In the genomic region with DNA sequence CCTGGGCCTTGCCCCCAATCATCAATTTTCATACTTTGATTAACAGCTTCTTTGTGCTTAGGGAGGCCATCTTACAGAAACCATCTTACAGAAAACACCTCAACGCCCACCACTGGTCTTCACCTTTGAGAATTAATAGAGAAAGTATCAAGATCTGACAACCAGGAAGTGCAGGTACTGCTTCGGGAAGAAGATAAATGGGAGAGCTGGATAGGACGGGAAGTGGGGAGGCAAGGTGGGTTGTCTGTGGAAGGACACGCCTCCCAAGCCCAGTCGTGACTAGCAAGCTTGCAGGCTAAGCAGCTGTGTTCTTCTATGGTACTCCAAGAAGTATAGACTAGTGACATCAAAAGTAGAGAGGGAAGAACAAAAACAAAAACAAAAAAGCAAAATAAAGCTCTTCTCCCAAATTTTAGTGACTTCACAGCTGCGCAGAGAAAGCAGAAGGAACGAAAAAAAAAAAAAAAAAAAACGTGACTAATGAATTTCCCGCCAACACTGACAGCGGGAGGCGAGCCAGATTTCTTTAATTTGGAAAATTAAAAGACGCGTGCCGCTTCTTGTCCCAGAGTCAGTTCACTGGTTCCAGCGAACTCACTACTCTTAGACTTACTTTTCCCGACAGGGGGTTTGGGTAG, we compare ENCODE assay signal across 9 mouse cellular contexts. TPM values are rescaled to one million over a fixed set of nuclear protein-coding genes. Genes with fewer than 3 reads are reported as not detected.
DNase-seq lines count a peak whose midpoint lies in the region; ATAC-seq lines count a peak whose summit lies in the region.
"Had no signal": no experiment of that assay in that cellular context is flagged by ENCODE, and none has a peak within 500 bp of the region (broad histone marks: within the 10 kb centered on the region; RNA-seq: fewer than 3 reads in every experiment).

No protein-coding gene starts in this region.

- no peaks in the 10 kb centered on the region for H3K9me3 ChIP-seq in lung, embryonic 16.5 days (ENCODE audit: control insufficient read depth, low read length)
- H3K9me3 ChIP-seq in embryonic facial prominence, embryonic 12.5 days = no peaks in the 10 kb centered on the region
- H3K9me3 ChIP-seq in intestine, embryonic 16.5 days (ENCODE audit: control insufficient read depth, low read length) = no peaks in the 10 kb centered on the region
- H3K9me3 ChIP-seq in neural tube, embryonic 15.5 days (replicated peaks) = no peaks in the 10 kb centered on the region

- H3K27ac ChIP-seq in lung, embryonic 16.5 days (ENCODE audit: low read length) = no peak overlapping the region
- H3K27ac ChIP-seq in embryonic facial prominence, embryonic 12.5 days = no peak overlapping the region
- H3K27ac ChIP-seq in intestine, embryonic 16.5 days (ENCODE audit: low read length) = no peak overlapping the region
- H3K27ac ChIP-seq in neural tube, embryonic 15.5 days (replicated peaks) = peak overlapping the region; percentile 75; the same call in 1 of the 2 replicates

- peak overlapping the region; percentile 94 for H3K4me2 ChIP-seq in lung, embryonic 16.5 days (ENCODE audit: low read depth, low read length)
- H3K4me2 ChIP-seq in embryonic facial prominence, embryonic 12.5 days (replicated peaks) = peak overlapping the region; percentile 75
- peak overlapping the region; percentile 93 for H3K4me2 ChIP-seq in intestine, embryonic 16.5 days (ENCODE audit: low read depth, low read length)
- peak overlapping the region; percentile 85 for H3K4me2 ChIP-seq in neural tube, embryonic 15.5 days

- H3K4me1 ChIP-seq in lung, embryonic 16.5 days (replicated peaks; ENCODE audit: control insufficient read depth, insufficient read depth, low read length) = peaks cover 16% of the 10 kb centered on the region
- H3K4me1 ChIP-seq in embryonic facial prominence, embryonic 12.5 days = peaks cover 10% of the 10 kb centered on the region; the same call in 1 of the 2 replicates
- peaks cover 19% of the 10 kb centered on the region for H3K4me1 ChIP-seq in intestine, embryonic 16.5 days (ENCODE audit: control insufficient read depth, insufficient read depth, low read length)
- peaks cover 48% of the 10 kb centered on the region for H3K4me1 ChIP-seq in neural tube, embryonic 15.5 days

- no peak for DNase-seq in lung, postnatal 14 days
- no peak for DNase-seq in adrenal gland, adult 2 months
- no peak for DNase-seq in adrenal gland, adult 8-10 months
- DNase-seq in left cerebral cortex, postnatal 4 days = no peak

- H3K27me3 ChIP-seq in lung, embryonic 16.5 days (ENCODE audit: control insufficient read depth, insufficient read depth, low read depth, low read length) = 0 out of 2 replicates have a peak, but pooled peaks cover 3% of the 10 kb centered on the region
- H3K27me3 ChIP-seq in embryonic facial prominence, embryonic 12.5 days = peaks cover 20% of the 10 kb centered on the region
- H3K27me3 ChIP-seq in intestine, embryonic 16.5 days (replicated peaks; ENCODE audit: control insufficient read depth, insufficient read depth, low read length) = no peaks in the 10 kb centered on the region
- H3K27me3 ChIP-seq in neural tube, embryonic 15.5 days (replicated peaks) = peaks cover 3% of the 10 kb centered on the region; the same call in 1 of the 2 replicates

- H3K9ac ChIP-seq in lung, embryonic 16.5 days (ENCODE audit: low read length) = peak overlapping the region; percentile 71; the same call in 1 of the 2 replicates
- H3K9ac ChIP-seq in embryonic facial prominence, embryonic 12.5 days = peak overlapping the region; percentile 72; the same call in 1 of the 2 replicates
- peak overlapping the region; percentile 77 for H3K9ac ChIP-seq in intestine, embryonic 16.5 days (ENCODE audit: low read depth, low read length)
- peak overlapping the region; percentile 82 for H3K9ac ChIP-seq in neural tube, embryonic 15.5 days (replicated peaks)

- 3% methylated on average over 16 of the region's 16 CpGs for WGBS in lung, embryonic 16.5 days
- 2% methylated on average over 16 of the region's 16 CpGs for WGBS in embryonic facial prominence, embryonic 12.5 days
- WGBS in intestine, embryonic 16.5 days = 2% methylated on average over 16 of the region's 16 CpGs
- WGBS in neural tube, embryonic 15.5 days = 4% methylated on average over 16 of the region's 16 CpGs

- intact Hi-C loops in left cerebral cortex, postnatal 4 days (cut with DNase I) = no loop called here

- no peaks in the 10 kb centered on the region for H3K36me3 ChIP-seq in lung, embryonic 16.5 days (ENCODE audit: control insufficient read depth, insufficient read depth, low read length)
- H3K36me3 ChIP-seq in embryonic facial prominence, embryonic 12.5 days = no peaks in the 10 kb centered on the region
- no peaks in the 10 kb centered on the region for H3K36me3 ChIP-seq in intestine, embryonic 16.5 days (ENCODE audit: control insufficient read depth, insufficient read depth, low read length)
- peaks cover 6% of the 10 kb centered on the region; the same call in 1 of the 2 replicates for H3K36me3 ChIP-seq in neural tube, embryonic 15.5 days

- peak overlapping the region; percentile 55 for H3K4me3 ChIP-seq in lung, embryonic 16.5 days (ENCODE audit: low read length)
- peak overlapping the region; percentile 76 for H3K4me3 ChIP-seq in embryonic facial prominence, embryonic 12.5 days
- H3K4me3 ChIP-seq in intestine, embryonic 16.5 days (ENCODE audit: low read length) = peak overlapping the region; percentile 75
- peak overlapping the region; percentile 76 for H3K4me3 ChIP-seq in neural tube, embryonic 15.5 days (replicated peaks)

- ATAC-seq in lung, embryonic 16.5 days (ENCODE audit: low read depth) = no peak
- peak; percentile 64; the same call in 1 of the 2 replicates for ATAC-seq in embryonic facial prominence, embryonic 12.5 days (ENCODE audit: insufficient number of reproducible peaks, insufficient read depth, low FRiP score, low TSS enrichment)
- ATAC-seq in intestine, embryonic 16.5 days = peak; percentile 64
- peak; percentile 56; the same call in 1 of the 2 replicates for ATAC-seq in neural tube, embryonic 15.5 days (ENCODE audit: low FRiP score)

RNA-seq across cellular contexts. Expression of gene Amigo1, which starts 0.6 kb away (rescaled TPM):
- 2.3 and 2.4 TPM in 2 replicates for polyA plus RNA-seq in lung, embryonic 16.5 days (2015; fragmentation: Nextera tagmentation; extraction: Ambion mirVana)
- polyA plus RNA-seq in embryonic facial prominence, embryonic 12.5 days (2016; fragmentation: Nextera tagmentation; extraction: Ambion mirVana) = 7.9 and 8.5 TPM in 2 replicates
- polyA plus RNA-seq in intestine, embryonic 16.5 days (2015; fragmentation: Nextera tagmentation; extraction: Ambion mirVana) = 2.2 and 2.5 TPM in 2 replicates
- polyA plus RNA-seq in neural tube, embryonic 15.5 days (2015; fragmentation: Nextera tagmentation; extraction: Ambion mirVana) = 10.2 and 14.4 TPM in 2 replicates
- 10 to 100 TPM; 21.4 to 27.8 TPM for total RNA-seq in adrenal gland, adult 2 months (2021)
- 57.6 and 62.3 TPM in 2 replicates for polyA plus RNA-seq in adrenal gland, adult 2 months (2012; rRNA removed)
- total RNA-seq in adrenal gland, adult 8-10 months (2022) = 10 to 100 TPM; 24.4 to 36.9 (median 31.6) TPM
- 10 to 100 TPM; 23.6 to 25.8 TPM for total RNA-seq in left cerebral cortex, postnatal 4 days (2021)

RNA-seq across cellular contexts. Expression of gene Cyb561d1, which starts 15.4 kb away (rescaled TPM):
- polyA plus RNA-seq in lung, embryonic 16.5 days (2015; fragmentation: Nextera tagmentation; extraction: Ambion mirVana) = 3.1 and 3.4 TPM in 2 replicates
- 2.6 and 2.7 TPM in 2 replicates for polyA plus RNA-seq in embryonic facial prominence, embryonic 12.5 days (2016; fragmentation: Nextera tagmentation; extraction: Ambion mirVana)
- 4.2 and 4.7 TPM in 2 replicates for polyA plus RNA-seq in intestine, embryonic 16.5 days (2015; fragmentation: Nextera tagmentation; extraction: Ambion mirVana)
- 3.1 TPM in 2 replicates for polyA plus RNA-seq in neural tube, embryonic 15.5 days (2015; fragmentation: Nextera tagmentation; extraction: Ambion mirVana)
- total RNA-seq in adrenal gland, adult 2 months (2021) = 1 to 10 TPM; 6.4 to 7.9 TPM
- polyA plus RNA-seq in adrenal gland, adult 2 months (2012; rRNA removed) = 6.9 and 8.1 TPM in 2 replicates
- 10 to 100 TPM in 2 of 4 experiments, 1 to 10 TPM in 2; 9.3 to 14.7 (median 11.7) TPM for total RNA-seq in adrenal gland, adult 8-10 months (2022)
- 10 to 100 TPM; 10.9 to 11.4 TPM for total RNA-seq in left cerebral cortex, postnatal 4 days (2021)

RNA-seq across cellular contexts. Expression of gene Atxn7l2, which starts 25.2 kb away (rescaled TPM):
- polyA plus RNA-seq in lung, embryonic 16.5 days (2015; fragmentation: Nextera tagmentation; extraction: Ambion mirVana) = 12.9 and 13.4 TPM in 2 replicates
- 27.2 and 29.4 TPM in 2 replicates for polyA plus RNA-seq in embryonic facial prominence, embryonic 12.5 days (2016; fragmentation: Nextera tagmentation; extraction: Ambion mirVana)
- 9.7 and 10.5 TPM in 2 replicates for polyA plus RNA-seq in intestine, embryonic 16.5 days (2015; fragmentation: Nextera tagmentation; extraction: Ambion mirVana)
- polyA plus RNA-seq in neural tube, embryonic 15.5 days (2015; fragmentation: Nextera tagmentation; extraction: Ambion mirVana) = 18.4 and 21.2 TPM in 2 replicates
- total RNA-seq in adrenal gland, adult 2 months (2021) = 1 to 10 TPM; 9.1 to 9.4 TPM
- polyA plus RNA-seq in adrenal gland, adult 2 months (2012; rRNA removed) = 11.8 and 13.5 TPM in 2 replicates
- 10 to 100 TPM in 3 of 4 experiments, 1 to 10 TPM in 1; 8.2 to 23.1 (median 15.0) TPM for total RNA-seq in adrenal gland, adult 8-10 months (2022)
- total RNA-seq in left cerebral cortex, postnatal 4 days (2021) = 10 to 100 TPM; 33.1 to 34.8 TPM

RNA-seq across cellular contexts. Expression of gene Gpr61, which starts 30.9 kb away (rescaled TPM):
- polyA plus RNA-seq in lung, embryonic 16.5 days (2015; fragmentation: Nextera tagmentation; extraction: Ambion mirVana) = 0.04 TPM in 1 of 2 replicates, not detected in the other
- polyA plus RNA-seq in embryonic facial prominence, embryonic 12.5 days (2016; fragmentation: Nextera tagmentation; extraction: Ambion mirVana) = 0.36 and 0.43 TPM in 2 replicates
- 0.11 and 0.13 TPM in 2 replicates for polyA plus RNA-seq in intestine, embryonic 16.5 days (2015; fragmentation: Nextera tagmentation; extraction: Ambion mirVana)
- polyA plus RNA-seq in neural tube, embryonic 15.5 days (2015; fragmentation: Nextera tagmentation; extraction: Ambion mirVana) = 6.1 and 7.7 TPM in 2 replicates
- under 1 TPM; 0.20 to 0.48 TPM for total RNA-seq in adrenal gland, adult 2 months (2021)
- polyA plus RNA-seq in adrenal gland, adult 2 months (2012; rRNA removed) = 0.12 and 0.20 TPM in 2 replicates
- 1 to 10 TPM in 1 of 4 experiments, under 1 TPM in 3; 0.31 to 1.1 (median 0.71) TPM for total RNA-seq in adrenal gland, adult 8-10 months (2022)
- total RNA-seq in left cerebral cortex, postnatal 4 days (2021) = 10 to 100 TPM; 12.1 to 14.0 TPM
- polyA plus RNA-seq: gonadal fat pad, adult 2 months had no signal

RNA-seq across cellular contexts. Expression of gene Gnai3, which starts 39.6 kb away (rescaled TPM):
- polyA plus RNA-seq in lung, embryonic 16.5 days (2015; fragmentation: Nextera tagmentation; extraction: Ambion mirVana) = 151 and 162 TPM in 2 replicates
- polyA plus RNA-seq in embryonic facial prominence, embryonic 12.5 days (2016; fragmentation: Nextera tagmentation; extraction: Ambion mirVana) = 196 and 207 TPM in 2 replicates
- 168 and 170 TPM in 2 replicates for polyA plus RNA-seq in intestine, embryonic 16.5 days (2015; fragmentation: Nextera tagmentation; extraction: Ambion mirVana)
- polyA plus RNA-seq in neural tube, embryonic 15.5 days (2015; fragmentation: Nextera tagmentation; extraction: Ambion mirVana) = 103 and 121 TPM in 2 replicates
- total RNA-seq in adrenal gland, adult 2 months (2021) = 100 to 1,000 TPM; 117 to 136 TPM
- 13.8 and 14.0 TPM in 2 replicates for polyA plus RNA-seq in adrenal gland, adult 2 months (2012; rRNA removed)
- 100 to 1,000 TPM; 137 to 154 (median 149) TPM for total RNA-seq in adrenal gland, adult 8-10 months (2022)
- 10 to 100 TPM; 88.6 to 90.4 TPM for total RNA-seq in left cerebral cortex, postnatal 4 days (2021)
